Mouse (Mus musculus) stomach, postnatal 0 days (tissue): ENCODE measurements around the gene Ctdspl.

ENCODE experiments used
- CTCF ChIP-seq: IDR thresholded peaks from 2 replicates; pipeline ENCODE4 v1.5.1; 2016; ENCODE audit warnings: antibody characterized with exemption, low read depth, mild to moderate bottlenecking, moderate library complexity
- EP300 ChIP-seq: optimal IDR thresholded peaks from 2 replicates; pipeline ENCODE3; 2016; ENCODE audit warnings: antibody characterized with exemption

DNA sequence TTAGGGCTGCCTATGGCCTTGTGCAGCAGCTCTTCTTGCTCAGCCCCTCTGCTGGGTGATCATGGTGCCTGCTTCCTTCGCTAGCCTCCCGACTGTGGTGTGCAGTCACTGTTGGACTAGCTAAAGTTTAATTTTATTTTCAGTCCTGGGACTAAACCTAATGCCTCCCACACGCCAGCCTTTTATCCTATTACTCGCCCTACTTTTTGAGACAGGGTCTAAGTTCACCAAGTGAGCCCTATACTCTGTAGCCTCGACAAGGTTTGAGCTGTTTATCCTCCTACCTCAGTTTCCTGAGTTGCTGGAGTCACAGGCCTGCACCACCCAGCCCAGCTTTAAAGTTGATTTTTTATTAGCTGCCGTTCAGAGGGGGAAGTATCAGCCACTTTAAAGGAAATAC, 99.0 kb downstream of the Ctdspl start:
- TF ChIP-seq CTCF (no peak), EP300 (no peak)
